ENCODE assay signal across 8 mouse cellular contexts in genomic region chr3:101572174-101572626, GRCm38 (mm10). TPM values are rescaled to one million over a fixed set of nuclear protein-coding genes. Genes with fewer than 3 reads are reported as not detected.
DNase-seq lines count a peak whose midpoint lies in the region; ATAC-seq lines count a peak whose summit lies in the region.

No protein-coding gene starts in this region.

- no peaks in the 10 kb centered on the region for H3K27me3 ChIP-seq in forebrain, embryonic 12.5 days
- H3K27me3 ChIP-seq in intestine, embryonic 16.5 days (replicated peaks; ENCODE audit: control insufficient read depth, insufficient read depth, low read length): no peaks in the 10 kb centered on the region
- no peaks in the 10 kb centered on the region for H3K27me3 ChIP-seq in midbrain, embryonic 14.5 days (ENCODE audit: control insufficient read depth, insufficient read depth, low read length)

- no peak overlapping the region for H3K9ac ChIP-seq in forebrain, embryonic 12.5 days
- no peak overlapping the region for H3K9ac ChIP-seq in intestine, embryonic 16.5 days (ENCODE audit: low read depth, low read length)
- H3K9ac ChIP-seq in midbrain, embryonic 14.5 days (replicated peaks; ENCODE audit: low read length): no peak overlapping the region

- peak; percentile 40 for DNase-seq in lung, postnatal 10 days
- no peak for DNase-seq in lung, postnatal 4 days
- peak; percentile 60 for DNase-seq in midbrain, embryonic 14.5 days
- DNase-seq in thymus, postnatal 14 days: no peak
- DNase-seq in right cerebral cortex, postnatal 14 days: no peak
- DNase-seq in right cerebral cortex, postnatal 4 days: no peak

- H3K27ac ChIP-seq in forebrain, embryonic 12.5 days: peak overlapping the region; percentile 62; the same call in 1 of the 2 replicates
- 0 out of 2 replicates have a peak overlapping the region, but pooled peaks have one; percentile 36 for H3K27ac ChIP-seq in intestine, embryonic 16.5 days (ENCODE audit: low read length)
- 0 out of 2 replicates have a peak overlapping the region, but pooled peaks have one; percentile 32 for H3K27ac ChIP-seq in midbrain, embryonic 14.5 days (replicated peaks; ENCODE audit: low read depth, low read length)

- WGBS in forebrain, embryonic 12.5 days: 47% methylated on average over 7 of the region's 7 CpGs
- WGBS in intestine, embryonic 16.5 days: 65% methylated on average over 7 of the region's 7 CpGs
- WGBS in midbrain, embryonic 14.5 days: 34% methylated on average over 7 of the region's 7 CpGs

- H3K4me2 ChIP-seq in forebrain, embryonic 12.5 days: no peak overlapping the region
- H3K4me2 ChIP-seq in intestine, embryonic 16.5 days (ENCODE audit: low read depth, low read length): no peak overlapping the region
- no peak overlapping the region for H3K4me2 ChIP-seq in midbrain, embryonic 14.5 days (ENCODE audit: low read length)

- 0 out of 2 replicates have a peak, but pooled peaks cover 4% of the 10 kb centered on the region for H3K9me3 ChIP-seq in forebrain, embryonic 12.5 days
- H3K9me3 ChIP-seq in intestine, embryonic 16.5 days (ENCODE audit: control insufficient read depth, low read length): no peaks in the 10 kb centered on the region
- H3K9me3 ChIP-seq in midbrain, embryonic 14.5 days (ENCODE audit: control insufficient read depth, low read length): no peaks in the 10 kb centered on the region

- H3K4me3 ChIP-seq in forebrain, embryonic 12.5 days (replicated peaks): no peak overlapping the region
- no peak overlapping the region for H3K4me3 ChIP-seq in intestine, embryonic 16.5 days (ENCODE audit: low read length)
- H3K4me3 ChIP-seq in midbrain, embryonic 14.5 days (replicated peaks; ENCODE audit: low read depth, low read length): no peak overlapping the region

- peaks cover 28% of the 10 kb centered on the region for H3K4me1 ChIP-seq in forebrain, embryonic 12.5 days
- 0 out of 2 replicates have a peak, but pooled peaks cover 3% of the 10 kb centered on the region for H3K4me1 ChIP-seq in intestine, embryonic 16.5 days (ENCODE audit: control insufficient read depth, insufficient read depth, low read length)
- peaks cover 15% of the 10 kb centered on the region for H3K4me1 ChIP-seq in midbrain, embryonic 14.5 days (ENCODE audit: control insufficient read depth, insufficient read depth, low read length)

- ATAC-seq in forebrain, embryonic 12.5 days (ENCODE audit: low FRiP score): peak; percentile 45; the same call in 1 of the 2 replicates
- peak; percentile 45 for ATAC-seq in intestine, embryonic 16.5 days
- ATAC-seq in midbrain, embryonic 14.5 days (ENCODE audit: low FRiP score, low TSS enrichment): no peak

- peaks cover 24% of the 10 kb centered on the region for H3K36me3 ChIP-seq in forebrain, embryonic 12.5 days (replicated peaks)
- peaks cover 10% of the 10 kb centered on the region for H3K36me3 ChIP-seq in intestine, embryonic 16.5 days (ENCODE audit: control insufficient read depth, insufficient read depth, low read length)
- H3K36me3 ChIP-seq in midbrain, embryonic 14.5 days (ENCODE audit: control insufficient read depth, insufficient read depth, low read length): peaks cover 23% of the 10 kb centered on the region

RNA-seq across cellular contexts. Expression of gene Atp1a1, which starts 32.3 kb away (rescaled TPM):
- polyA plus RNA-seq in forebrain, embryonic 12.5 days (2016; fragmentation: Nextera tagmentation; extraction: Ambion mirVana): 45.0 and 51.5 TPM in 2 replicates
- 262 and 319 TPM in 2 replicates for polyA plus RNA-seq in intestine, embryonic 16.5 days (2015; fragmentation: Nextera tagmentation; extraction: Ambion mirVana)
- 80.9 and 84.7 TPM in 2 replicates for polyA plus RNA-seq in midbrain, embryonic 14.5 days (2014; fragmentation: Nextera tagmentation; extraction: Ambion mirVana)

Comparison
In these comparisons a context has a peak if more than half of its experiments do, and no peak if none do; other contexts are left out.
1. DNase-seq: peak in lung, postnatal 10 days (single experiment) and midbrain, embryonic 14.5 days (single experiment); none in lung, postnatal 4 days (0 of 2), thymus, postnatal 14 days (single experiment), right cerebral cortex, postnatal 14 days (single experiment) and right cerebral cortex, postnatal 4 days (single experiment).
2. Peak in every context shown above with its lines, with median percentiles within 50 percentile points of each other: H3K27ac ChIP-seq.